Mouse (Mus musculus) heart, postnatal 0 days (tissue): ENCODE measurements around the gene Nacad. TPM values are rescaled to one million over a fixed set of nuclear protein-coding genes. Genes with fewer than 3 reads are reported as not detected.

Experiments used
- ATAC-seq: fragments of 200-750 bp; cut with Nextera tagmentation; 2 replicates; pipeline ENCODE4 v1.8.0; 2017; ENCODE audit warnings: low read depth, moderate number of reproducible peaks, moderate library complexity; ENCODE audit not compliant: insufficient read depth
- DNase-seq: peaks from one replicate; pipeline ENCODE4 v3.0.0-alpha.2; 2016; ENCODE audit warnings: low spot score
- H3K27ac ChIP-seq: fragments of 300-500 bp; sonication (generic); 2 replicates; pipeline ENCODE4 v1.5.1; 2014; ENCODE audit warnings: low read depth, mild to moderate bottlenecking
- H3K27me3 ChIP-seq: fragments of 300-500 bp; sonication (generic); 2 replicates; pipeline ENCODE4 v1.6.1; 2014; ENCODE audit warnings: low read length, mixed read lengths; ENCODE audit not compliant: control insufficient read depth, insufficient read depth
- H3K36me3 ChIP-seq: fragments of 300-500 bp; sonication (generic); replicated peaks from 2 replicates; pipeline ENCODE4 v1.6.1; 2014; ENCODE audit warnings: low read length, mixed read lengths; ENCODE audit not compliant: control insufficient read depth, insufficient read depth
- H3K4me1 ChIP-seq: fragments of 300-500 bp; sonication (generic); 2 replicates; pipeline ENCODE4 v1.6.1; 2014; ENCODE audit warnings: antibody characterized with exemption; ENCODE audit not compliant: control insufficient read depth, insufficient read depth
- H3K4me2 ChIP-seq: fragments of 300-500 bp; sonication (generic); 2 replicates; pipeline ENCODE4 v1.6.1; 2014; ENCODE audit warnings: low read depth, mild to moderate bottlenecking, low read length, moderate library complexity
- H3K4me3 ChIP-seq: fragments of 300-500 bp; sonication (generic); 2 replicates; pipeline ENCODE4 v1.5.1; 2014; ENCODE audit warnings: low read depth, low read length
- H3K9ac ChIP-seq: fragments of 300-500 bp; sonication (generic); replicated peaks from 2 replicates; pipeline ENCODE4 v1.6.1; 2014; ENCODE audit warnings: low read depth, low read length, mixed read lengths
- H3K9me3 ChIP-seq: fragments of 300-500 bp; sonication (generic); replicated peaks from 2 replicates; pipeline ENCODE4 v1.6.1; 2016; ENCODE audit warnings: low read length; ENCODE audit not compliant: control insufficient read depth
- CTCF ChIP-seq: IDR thresholded peaks from 2 replicates; pipeline ENCODE4 v1.5.1; 2016; ENCODE audit warnings: antibody characterized with exemption, control low read depth, low read depth
- EP300 ChIP-seq: IDR thresholded peaks from 2 replicates; pipeline ENCODE4 v1.6.1; 2016; ENCODE audit warnings: antibody characterized with exemption, low read depth
- WGBS: fragments of 180-500 bp; shearing (Covaris S2); extraction: QIAGEN DNeasy Blood & Tissue Kit; methylation state at CpG from one replicate; pipeline ENCODE4 v1.1.7; 2014; 5-methylcytosine and 5-hydroxymethylcytosine counted together
- polyA plus RNA-seq: library from polyadenylated mRNA; unstranded; fragments of >200 nt; fragmentation: Nextera tagmentation; extraction: Ambion mirVana; gene quantifications from 2 replicates; pipeline ENCODE4 v1.2.1, GENCODE M21; 2015
- total RNA-seq: library from RNA; depleted of rRNA; stranded (reverse); fragments of >200 nt; gene quantifications from 2 replicates; pipeline ENCODE4 v1.2.3, GENCODE M21; 2014; ENCODE audit warnings: low replicate concordance

Nacad gene
- total and polyA plus RNA-seq, 2 experiments from 2014 or later, result 0.95 to 1.2 TPM

GRCm38 (mm10) chr11:6586660-6587059 is 19.2 kb downstream of the Nacad start:
- ATAC-seq (peak; percentile 50), DNase-seq (peak; percentile 25)

GRCm38 (mm10) chr11:6585748-6586147 is 20.1 kb downstream of the Nacad start:
- ATAC-seq (no peak), DNase-seq (no peak)
- peaks cover 28% of the 10 kb centered on the region for H3K36me3 ChIP-seq
- no peak overlapping the region for H3K27ac ChIP-seq
- peaks cover 6% of the 10 kb centered on the region; the same call in 1 of the 2 replicates for H3K4me1 ChIP-seq
- no peak overlapping the region for H3K4me3 ChIP-seq
- no peaks in the 10 kb centered on the region for H3K9me3 ChIP-seq
- WGBS, result 88% methylated on average over 8 of the region's 8 CpGs
- TF ChIP-seq EP300 (no peak), CTCF (no peak)
- no peak overlapping the region for H3K9ac ChIP-seq
- H3K4me2 ChIP-seq, result no peak overlapping the region
- no peaks in the 10 kb centered on the region for H3K27me3 ChIP-seq

More at GRCm38 (mm10) chr11:6586660-6587059, 19.2 kb downstream of the Nacad start:
- Histone ChIP-seq H3K27me3 (no peaks in the 10 kb centered on the region), H3K9me3 (no peaks in the 10 kb centered on the region), H3K4me3 (no peak overlapping the region), H3K27ac (peak overlapping the region; percentile 0; the same call in 1 of the 2 replicates), H3K4me2 (no peak overlapping the region), H3K4me1 (peaks cover 6% of the 10 kb centered on the region; the same call in 1 of the 2 replicates), H3K9ac (no peak overlapping the region), H3K36me3 (peaks cover 37% of the 10 kb centered on the region)
- WGBS, result 43% methylated on average over 3 of the region's 3 CpGs
- TF ChIP-seq EP300, result no peak
- TF ChIP-seq CTCF, result peak; percentile 30

- DNase-seq (no peak), ATAC-seq (no peak)
- H3K4me1 ChIP-seq, result peaks cover 4% of the 10 kb centered on the region; the same call in 1 of the 2 replicates
- H3K27ac ChIP-seq, result no peak overlapping the region
- WGBS, result 84% methylated on average over 2 of the region's 2 CpGs
- no peak overlapping the region for H3K9ac ChIP-seq
- no peaks in the 10 kb centered on the region for H3K27me3 ChIP-seq
- peaks cover 5% of the 10 kb centered on the region; the same call in 1 of the 2 replicates for H3K36me3 ChIP-seq
- TF ChIP-seq CTCF, result no peak
- no peak for TF ChIP-seq EP300
- H3K4me3 ChIP-seq, result no peak overlapping the region
- no peaks in the 10 kb centered on the region for H3K9me3 ChIP-seq
- no peak overlapping the region for H3K4me2 ChIP-seq
Observed at GRCm38 (mm10) chr11:6581560-6581959, 24.3 kb downstream of the Nacad start.

GRCm38 (mm10) chr11:6580065-6580750 is 25.6 kb downstream of the Nacad start:
- Histone ChIP-seq H3K9me3 (no peaks in the 10 kb centered on the region), H3K9ac (no peak overlapping the region), H3K4me3 (no peak overlapping the region), H3K4me2 (no peak overlapping the region), H3K4me1 (no peaks in the 10 kb centered on the region), H3K27me3 (no peaks in the 10 kb centered on the region), H3K27ac (no peak overlapping the region), H3K36me3 (0 out of 2 replicates have a peak, but pooled peaks cover 7% of the 10 kb centered on the region)
- ATAC-seq, result no peak; the same call in 1 of the 2 replicates
- no peak for DNase-seq
- TF ChIP-seq EP300 (no peak), CTCF (no peak)
- WGBS, result 46% methylated on average over 4 of the region's 4 CpGs

- WGBS, result 89% methylated on average over 7 of the region's 7 CpGs
- no peaks in the 10 kb centered on the region for H3K4me1 ChIP-seq
- no peaks in the 10 kb centered on the region for H3K9me3 ChIP-seq
- 0 out of 2 replicates have a peak, but pooled peaks cover 7% of the 10 kb centered on the region for H3K36me3 ChIP-seq
- H3K27ac ChIP-seq, result no peak overlapping the region
- ATAC-seq (no peak), DNase-seq (no peak)
- H3K4me3 ChIP-seq, result no peak overlapping the region
- H3K27me3 ChIP-seq, result no peaks in the 10 kb centered on the region
- H3K9ac ChIP-seq, result no peak overlapping the region
- TF ChIP-seq EP300 (no peak), CTCF (no peak)
- H3K4me2 ChIP-seq, result no peak overlapping the region
Observed at GRCm38 (mm10) chr11:6579361-6579760, 26.5 kb downstream of the Nacad start.

- no peaks in the 10 kb centered on the region for H3K27me3 ChIP-seq
- 85% methylated on average over 3 of the region's 3 CpGs for WGBS
Observed at GRCm38 (mm10) chr11:6576151-6576550, 29.7 kb downstream of the Nacad start.

More at GRCm38 (mm10) chr11:6576151-6576550, 29.7 kb downstream of the Nacad start:
- Histone ChIP-seq H3K9me3 (no peaks in the 10 kb centered on the region), H3K4me3 (no peak overlapping the region), H3K4me2 (no peak overlapping the region), H3K4me1 (no peaks in the 10 kb centered on the region), H3K27ac (no peak overlapping the region), H3K36me3 (0 out of 2 replicates have a peak, but pooled peaks cover 23% of the 10 kb centered on the region), H3K9ac (no peak overlapping the region)
- ATAC-seq (no peak), DNase-seq (no peak)
- TF ChIP-seq EP300 (no peak), CTCF (no peak)
